Mouse (Mus musculus) heart, adult 2 months (tissue): ENCODE data around the gene 4932438H23Rik. TPM values are rescaled to one million over a fixed set of nuclear protein-coding genes. Genes with fewer than 3 reads are reported as not detected.

Experiments
- DNase-seq, 2 experiments: peaks; one replicate each; pipeline ENCODE4 v3.0.0; 2021
- H3K27ac ChIP-seq: fragments of 200-600 bp; 2 replicates; pipeline ENCODE4 v1.8.1; 2022
- H3K27me3 ChIP-seq: fragments of 200-500 bp; 2 replicates; pipeline ENCODE4 v1.6.1; 2012; ENCODE audit warnings: mild to moderate bottlenecking, low read length, inconsistent platforms, mixed read lengths; ENCODE audit not compliant: control insufficient read depth, insufficient read depth
- H3K36me3 ChIP-seq: fragments of 200-500 bp; 2 replicates; pipeline ENCODE4 v1.6.1; 2012; ENCODE audit warnings: low read length, inconsistent platforms; ENCODE audit not compliant: control insufficient read depth, insufficient read depth
- H3K4me1 ChIP-seq: fragments of 200-500 bp; 2 replicates; pipeline ENCODE4 v1.6.1; 2011; ENCODE audit warnings: low read length; ENCODE audit not compliant: control insufficient read depth, insufficient read depth
- H3K4me3 ChIP-seq: fragments of 200-600 bp; 2 replicates; pipeline ENCODE4 v1.8.1; 2022
- H3K79me2 ChIP-seq: fragments of 200-500 bp; replicated peaks from 2 replicates; pipeline ENCODE4 v1.6.1; 2012; ENCODE audit warnings: mild to moderate bottlenecking, inconsistent platforms, low read length, moderate library complexity, mixed read lengths; ENCODE audit not compliant: control insufficient read depth, insufficient read depth
- H3K9ac ChIP-seq: fragments of 200-500 bp; 2 replicates; pipeline ENCODE4 v1.6.1; 2012; ENCODE audit warnings: low read depth, mild to moderate bottlenecking, control low read depth, inconsistent platforms, low read length, mixed read lengths
- CTCF ChIP-seq: fragments of 200-600 bp; IDR thresholded peaks from 2 replicates; pipeline ENCODE4 v1.8.1; 2022; ENCODE audit warnings: antibody characterized with exemption, mild to moderate bottlenecking, moderate library complexity
- EP300 ChIP-seq: fragments of 200-500 bp; IDR thresholded peaks from 2 replicates; pipeline ENCODE4 v1.6.1; 2011; ENCODE audit warnings: low read depth, low read length, control low read depth; ENCODE audit not compliant: insufficient read depth
- POLR2A ChIP-seq: fragments of 200-500 bp; IDR thresholded peaks from 2 replicates; pipeline ENCODE4 v1.6.1; 2011; ENCODE audit warnings: mild to moderate bottlenecking, low read depth, low read length, control low read depth; ENCODE audit not compliant: insufficient read depth
- WGBS: fragments of 180-500 bp; shearing (Covaris S2); methylation state at CpG from one replicate; pipeline ENCODE4 v1.1.7; 2018; 5-methylcytosine and 5-hydroxymethylcytosine counted together
- intact Hi-C: fragments of 180-260 bp; cut with DNase I; formaldehyde crosslinking; loops from one replicate; pipeline ENCODE4 v1.15.1; 2025
- polyA plus RNA-seq: library from polyadenylated mRNA; depleted of rRNA; stranded (reverse); fragments of >200 nt; gene quantifications from 2 replicates; pipeline ENCODE4 v1.2.3, GENCODE M21; 2012
- total RNA-seq, 2 experiments: library from RNA; stranded (reverse); gene quantifications; 2 replicates each; pipeline ENCODE4 v1.2.3; 2021

The 4932438H23Rik gene
- total and polyA plus RNA-seq, 3 experiments, result 0.06 to 0.14 TPM; not detected in 1

DNA sequence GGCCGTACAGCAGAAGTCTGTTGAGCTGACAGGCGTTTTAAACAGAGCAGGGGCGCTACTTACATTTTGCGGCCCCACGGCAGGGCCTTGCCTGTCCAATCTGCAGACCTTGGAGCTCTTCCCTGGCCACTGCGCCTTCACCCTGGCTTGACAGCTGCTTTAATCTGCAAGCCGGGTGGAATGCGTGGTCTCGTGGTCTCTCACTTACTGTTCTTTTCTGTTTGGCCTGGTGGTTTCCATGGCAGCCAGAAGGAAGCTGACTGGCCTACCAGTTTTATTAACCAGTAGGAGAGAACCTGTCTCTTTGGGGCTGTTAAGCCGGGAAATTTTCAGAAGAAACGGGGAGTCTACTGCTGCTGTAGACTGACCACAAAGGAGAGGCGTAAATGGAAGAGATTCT, 26.0 kb downstream of the 4932438H23Rik start:
- H3K9ac ChIP-seq, result no peak overlapping the region
- TF ChIP-seq EP300, result no peak
- TF ChIP-seq POLR2A, result no peak
- TF ChIP-seq CTCF, result no peak
- intact Hi-C loops, result no loop called here
- no peak overlapping the region for H3K4me3 ChIP-seq
- no peak for DNase-seq
- no peaks in the 10 kb centered on the region for H3K36me3 ChIP-seq
- no peaks in the 10 kb centered on the region for H3K27me3 ChIP-seq
- 38% methylated on average over 12 of the region's 12 CpGs for WGBS
- H3K79me2 ChIP-seq, result no peaks in the 10 kb centered on the region
- no peaks in the 10 kb centered on the region for H3K4me1 ChIP-seq
- H3K27ac ChIP-seq, result no peak overlapping the region

GRCm38 (mm10) chr16:91067122-91067521, 27.8 kb downstream of the 4932438H23Rik start:
- intact Hi-C loops, result no loop called here
- WGBS, result 98% methylated on average over 1 of the region's 1 CpGs

DNA sequence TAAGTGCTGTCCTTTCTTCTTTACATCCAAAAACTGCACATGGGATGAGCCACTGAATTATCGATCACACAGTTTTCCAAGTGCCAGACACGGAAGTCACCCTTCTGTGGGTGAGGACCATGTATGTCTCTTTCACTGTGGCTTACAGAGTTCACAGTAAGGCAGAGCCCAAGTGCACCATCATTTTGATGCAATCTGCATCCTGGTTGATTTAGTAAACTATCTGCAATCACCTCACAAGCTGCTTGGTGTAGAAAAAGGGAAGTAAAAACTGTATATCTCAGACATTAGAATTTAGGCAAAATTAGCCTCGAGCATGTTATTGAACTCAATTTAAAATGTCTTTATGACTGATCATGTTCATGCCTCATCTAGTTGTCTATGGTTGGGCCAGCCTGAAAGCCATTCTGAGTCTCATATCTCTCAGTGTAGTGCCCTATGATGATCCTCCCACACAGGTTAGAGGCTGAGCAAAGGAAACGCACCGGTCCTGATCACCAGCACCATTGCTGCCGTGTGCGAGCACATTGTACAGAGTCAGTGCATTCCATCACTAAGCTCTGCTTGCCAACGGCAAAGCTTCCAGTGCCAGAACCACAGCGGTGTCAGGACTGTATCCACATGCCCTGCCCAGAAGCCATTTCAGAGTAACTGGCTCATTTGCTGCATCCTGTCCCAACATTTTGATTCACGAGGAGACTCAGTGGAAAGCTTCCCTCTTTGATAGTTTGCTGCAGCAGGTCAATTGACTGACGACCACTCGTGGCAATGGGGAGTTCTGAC, 30.1 kb downstream of the 4932438H23Rik start:
- no peaks in the 10 kb centered on the region for H3K27me3 ChIP-seq
- no peak for TF ChIP-seq POLR2A
- no peak for TF ChIP-seq EP300
- no peak for TF ChIP-seq CTCF
- H3K36me3 ChIP-seq, result no peaks in the 10 kb centered on the region
- no peaks in the 10 kb centered on the region for H3K4me1 ChIP-seq
- H3K9ac ChIP-seq, result no peak overlapping the region
- no peak overlapping the region for H3K27ac ChIP-seq
- WGBS, result 70% methylated on average over 12 of the region's 12 CpGs
- intact Hi-C loops, result no loop called here
- H3K79me2 ChIP-seq, result no peaks in the 10 kb centered on the region
- no peak for DNase-seq
- no peak overlapping the region for H3K4me3 ChIP-seq

More at GRCm38 (mm10) chr16:91067122-91067521, 27.8 kb downstream of the 4932438H23Rik start:
- no peaks in the 10 kb centered on the region for H3K79me2 ChIP-seq
- no peaks in the 10 kb centered on the region for H3K36me3 ChIP-seq
- no peaks in the 10 kb centered on the region for H3K27me3 ChIP-seq
- no peak overlapping the region for H3K27ac ChIP-seq
- TF ChIP-seq POLR2A (no peak), EP300 (no peak), CTCF (no peak)
- DNase-seq, result no peak
- H3K4me3 ChIP-seq, result no peak overlapping the region
- H3K4me1 ChIP-seq, result no peaks in the 10 kb centered on the region
- no peak overlapping the region for H3K9ac ChIP-seq

GRCm38 (mm10) chr16:91063786-91064185, 31.1 kb downstream of the 4932438H23Rik start:
- Histone ChIP-seq H3K4me3 (no peak overlapping the region), H3K4me1 (no peaks in the 10 kb centered on the region), H3K36me3 (no peaks in the 10 kb centered on the region), H3K27me3 (no peaks in the 10 kb centered on the region), H3K27ac (no peak overlapping the region), H3K9ac (no peak overlapping the region), H3K79me2 (no peaks in the 10 kb centered on the region)
- intact Hi-C loops, result no loop called here
- no peak for DNase-seq
- TF ChIP-seq POLR2A, result no peak
- no peak for TF ChIP-seq CTCF
- 68% methylated on average over 10 of the region's 10 CpGs for WGBS

GRCm38 (mm10) chr16:91061531-91062318, 33.2 kb downstream of the 4932438H23Rik start:
- H3K4me1 ChIP-seq, result no peaks in the 10 kb centered on the region
- H3K27ac ChIP-seq, result no peak overlapping the region
- no peaks in the 10 kb centered on the region for H3K79me2 ChIP-seq
- H3K36me3 ChIP-seq, result no peaks in the 10 kb centered on the region
- H3K4me3 ChIP-seq, result no peak overlapping the region
- 67% methylated on average over 13 of the region's 13 CpGs for WGBS
- no peak overlapping the region for H3K9ac ChIP-seq
- DNase-seq, result no peak
- intact Hi-C loops, result no loop called here
- TF ChIP-seq POLR2A (no peak), CTCF (no peak), EP300 (no peak)
- no peaks in the 10 kb centered on the region for H3K27me3 ChIP-seq

GRCm38 (mm10) chr16:91057741-91058140, 37.2 kb downstream of the 4932438H23Rik start:
- Histone ChIP-seq H3K4me1 (peaks cover 7% of the 10 kb centered on the region), H3K79me2 (no peaks in the 10 kb centered on the region), H3K36me3 (no peaks in the 10 kb centered on the region), H3K4me3 (no peak overlapping the region), H3K27me3 (no peaks in the 10 kb centered on the region), H3K9ac (no peak overlapping the region), H3K27ac (no peak overlapping the region)
- TF ChIP-seq CTCF (no peak), POLR2A (no peak), EP300 (no peak)
- no peak for DNase-seq
- 54% methylated on average over 6 of the region's 6 CpGs for WGBS
- intact Hi-C loops, result no loop called here
